Mouse (Mus musculus) heart, adult 2 months (tissue): ENCODE measurements around the gene Naxe.

Source experiments
- CTCF ChIP-seq: fragments of 200-600 bp; IDR thresholded peaks from 2 replicates; pipeline ENCODE4 v1.8.1; 2022; ENCODE audit warnings: antibody characterized with exemption, mild to moderate bottlenecking, moderate library complexity
- EP300 ChIP-seq: fragments of 200-500 bp; IDR thresholded peaks from 2 replicates; pipeline ENCODE4 v1.6.1; 2011; ENCODE audit warnings: low read depth, low read length, control low read depth; ENCODE audit not compliant: insufficient read depth

DNA sequence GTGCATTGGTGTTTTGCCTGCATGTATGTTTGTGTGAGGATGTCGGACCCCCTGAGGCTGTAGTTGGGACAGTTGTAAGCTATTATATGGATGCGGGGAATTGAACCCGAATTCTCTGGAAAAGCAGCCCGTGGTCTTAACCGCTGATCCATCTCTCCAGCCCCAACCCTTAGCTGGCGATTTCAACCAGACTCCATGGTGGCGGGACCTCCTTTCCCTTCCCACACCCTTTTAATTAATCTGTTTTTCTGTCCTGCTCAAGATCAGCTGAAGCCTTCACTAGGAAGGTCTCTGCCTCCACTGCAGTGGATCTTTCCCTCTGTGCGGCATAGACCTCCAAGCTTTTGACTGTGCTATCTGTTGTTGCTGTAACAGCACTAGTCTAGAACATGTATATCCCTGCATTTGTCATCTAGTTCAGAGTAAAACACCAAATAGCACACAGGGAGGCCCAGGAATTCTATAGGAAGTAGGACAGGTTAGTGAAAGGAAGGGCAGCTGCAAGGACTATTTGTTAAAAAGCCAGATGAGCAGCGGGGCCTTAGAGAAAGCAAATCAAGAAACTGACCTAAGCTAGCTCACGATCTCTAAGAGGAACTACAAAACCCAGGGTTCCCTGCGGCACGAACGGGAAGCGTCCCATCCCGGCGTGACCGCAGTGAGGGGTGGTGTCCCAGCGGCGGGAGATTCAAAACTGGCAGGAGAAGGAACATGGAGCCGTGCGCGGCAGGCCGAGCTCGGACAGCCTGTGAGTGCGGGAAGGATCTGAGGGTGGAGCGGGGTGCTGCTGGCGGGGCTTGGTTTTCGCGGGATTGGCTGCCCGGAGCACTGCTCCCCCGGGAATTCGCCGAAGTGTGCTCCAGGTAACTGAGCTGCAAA lies 23.3 kb upstream of the Naxe start, which contains the start of gene Iqgap3:
- TF ChIP-seq CTCF (peak; percentile 47), EP300 (no peak)
